Mouse (Mus musculus) erythroblast, embryonic 14.5 days (primary cell): ENCODE data around the gene Acsbg1.

Experiments
- GATA1 ChIP-seq: IDR thresholded peaks from 2 replicates; pipeline ENCODE4 v1.6.1; 2012; ENCODE audit warnings: low read length, inconsistent platforms, mixed read lengths
- TAL1 ChIP-seq: IDR thresholded peaks from 3 replicates; pipeline ENCODE4 v1.6.1; 2012; ENCODE audit warnings: low read length, inconsistent platforms, mixed read lengths

GRCm38 (mm10) chr9:54661605-54662377 is at the start of gene Acsbg1:
- TF ChIP-seq GATA1 (no peak), TAL1 (no peak)
